Mouse (Mus musculus): ENCODE measurements around the gene Me3. TPM values are rescaled to one million over a fixed set of nuclear protein-coding genes. Genes with fewer than 3 reads are reported as not detected.

Me3 gene
- polyA plus RNA-seq, 1 experiment from 2014 or later, result 2.2 TPM

DNA sequence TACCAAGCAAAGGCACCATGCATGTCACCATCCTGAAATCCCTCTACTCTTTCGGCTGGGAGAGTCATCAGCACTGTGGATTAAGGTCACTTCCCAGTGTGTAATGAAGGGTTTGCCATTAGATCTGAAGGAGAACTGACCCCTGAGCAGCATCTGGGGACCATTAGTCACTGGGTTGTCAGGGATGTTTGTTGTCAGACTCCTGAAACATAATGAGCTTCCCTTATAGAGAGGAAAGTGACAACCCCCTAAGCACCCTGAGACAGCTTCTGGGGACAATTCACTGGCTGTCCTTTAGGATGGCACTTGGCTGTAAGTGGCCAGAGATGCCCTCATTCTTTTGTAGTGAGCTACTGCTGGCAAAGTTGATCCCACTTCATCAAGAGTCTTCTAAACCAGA lies 68.3 kb downstream of the Me3 start:
- ATAC-seq (ENCODE audit: insufficient number of reproducible peaks, insufficient read depth, low FRiP score, low read depth), result no peak
- no peaks in the 10 kb centered on the region for H3K9me3 ChIP-seq (ENCODE audit: control insufficient read depth, low read depth, low read length)
- H3K4me3 ChIP-seq (ENCODE audit: low read depth, low read length), result no peak overlapping the region
- H3K27me3 ChIP-seq (ENCODE audit: control insufficient read depth, insufficient read depth, low read length), result no peaks in the 10 kb centered on the region
- no peaks in the 10 kb centered on the region for H3K4me1 ChIP-seq (ENCODE audit: control insufficient read depth, insufficient read depth, low read length)
- WGBS, result 21% methylated on average over 1 of the region's 1 CpGs
- H3K27ac ChIP-seq (ENCODE audit: low read length), result no peak overlapping the region
- H3K36me3 ChIP-seq (ENCODE audit: control insufficient read depth, insufficient read depth, low read length), result no peaks in the 10 kb centered on the region
- no peak overlapping the region for H3K9ac ChIP-seq (replicated peaks; ENCODE audit: low read depth, low read length)
- no peak overlapping the region for H3K4me2 ChIP-seq (replicated peaks; ENCODE audit: low read depth, low read length)

DNA sequence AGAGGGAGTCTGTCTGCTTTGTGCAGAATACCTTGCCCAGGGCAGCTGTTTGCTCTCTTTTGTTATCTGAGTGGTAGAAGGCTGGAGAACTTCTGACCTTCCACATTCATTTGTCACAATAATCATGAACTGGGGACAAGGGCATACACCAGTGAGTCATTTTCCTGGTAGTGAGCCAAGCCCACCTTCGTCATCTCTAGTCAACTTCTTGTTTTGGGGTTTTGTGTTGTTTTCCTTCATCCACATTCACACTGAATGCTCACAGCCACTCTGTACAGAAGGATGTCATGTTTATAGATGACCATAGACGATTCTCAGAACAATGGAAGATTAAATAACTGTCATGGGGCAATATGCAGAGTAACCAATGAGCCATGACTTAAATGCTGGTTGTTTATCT lies 78.6 kb downstream of the Me3 start:
- Histone ChIP-seq H3K4me1 (ENCODE audit: control insufficient read depth, insufficient read depth, low read length) (no peaks in the 10 kb centered on the region), H3K27me3 (ENCODE audit: control insufficient read depth, insufficient read depth, low read length) (no peaks in the 10 kb centered on the region), H3K9me3 (ENCODE audit: control insufficient read depth, low read depth, low read length) (no peaks in the 10 kb centered on the region), H3K36me3 (ENCODE audit: control insufficient read depth, insufficient read depth, low read length) (no peaks in the 10 kb centered on the region), H3K9ac (replicated peaks; ENCODE audit: low read depth, low read length) (no peak overlapping the region), H3K4me3 (ENCODE audit: low read depth, low read length) (no peak overlapping the region), H3K27ac (ENCODE audit: low read length) (no peak overlapping the region), H3K4me2 (replicated peaks; ENCODE audit: low read depth, low read length) (no peak overlapping the region)
- WGBS, result 34% methylated on average over 2 of the region's 2 CpGs
- no peak for ATAC-seq (ENCODE audit: insufficient number of reproducible peaks, insufficient read depth, low FRiP score, low read depth)

DNA sequence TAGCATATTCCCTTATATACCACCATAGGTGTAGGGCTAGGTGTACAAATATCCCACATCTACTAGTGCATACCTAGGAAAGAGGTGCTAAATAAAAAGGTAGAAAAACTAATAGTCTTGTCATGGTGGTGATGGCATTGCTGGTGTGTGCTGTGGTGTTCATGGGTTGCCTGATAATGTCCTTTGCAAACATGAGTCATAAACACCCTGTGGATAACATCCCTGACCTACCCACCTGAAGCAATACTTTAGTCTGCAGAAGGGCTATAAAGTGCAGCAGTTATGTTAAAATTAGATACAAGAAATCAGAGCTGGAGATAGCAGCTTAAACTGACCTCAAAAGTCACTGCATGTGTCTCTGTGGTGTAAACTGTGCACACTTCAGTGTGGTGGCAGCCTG lies 80.9 kb downstream of the Me3 start:
- H3K27ac ChIP-seq (ENCODE audit: low read length), result no peak overlapping the region
- H3K4me3 ChIP-seq (ENCODE audit: low read depth, low read length), result no peak overlapping the region
- H3K4me2 ChIP-seq (replicated peaks; ENCODE audit: low read depth, low read length), result no peak overlapping the region
- no peak for ATAC-seq (ENCODE audit: insufficient number of reproducible peaks, insufficient read depth, low FRiP score, low read depth)
- no peaks in the 10 kb centered on the region for H3K36me3 ChIP-seq (ENCODE audit: control insufficient read depth, insufficient read depth, low read length)
- H3K9ac ChIP-seq (replicated peaks; ENCODE audit: low read depth, low read length), result no peak overlapping the region
- 0 out of 2 replicates have a peak, but pooled peaks cover 2% of the 10 kb centered on the region for H3K4me1 ChIP-seq (ENCODE audit: control insufficient read depth, insufficient read depth, low read length)
- no peaks in the 10 kb centered on the region for H3K27me3 ChIP-seq (ENCODE audit: control insufficient read depth, insufficient read depth, low read length)
- H3K9me3 ChIP-seq (ENCODE audit: control insufficient read depth, low read depth, low read length), result no peaks in the 10 kb centered on the region

DNA sequence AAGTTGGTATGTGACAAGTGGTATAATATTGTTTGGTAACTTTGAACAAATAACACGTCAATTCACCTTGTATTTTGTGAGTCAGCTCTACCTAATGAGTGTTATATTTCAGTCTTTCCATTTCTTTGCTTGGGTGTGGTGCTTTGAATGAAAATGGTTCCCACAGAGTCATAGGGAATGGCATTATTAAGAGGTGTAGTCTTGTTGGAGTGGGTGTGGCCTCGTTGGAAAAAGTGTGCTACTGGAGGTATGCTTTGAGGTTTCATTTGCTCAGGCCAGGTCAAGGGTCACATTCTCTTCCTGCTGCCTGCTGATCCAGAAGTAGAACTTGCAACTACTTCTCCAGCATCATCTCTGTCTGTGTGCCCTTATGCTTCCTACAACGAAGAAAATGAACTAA lies 84.0 kb downstream of the Me3 start:
- Histone ChIP-seq H3K27me3 (ENCODE audit: control insufficient read depth, insufficient read depth, low read length) (no peaks in the 10 kb centered on the region), H3K36me3 (ENCODE audit: control insufficient read depth, insufficient read depth, low read length) (no peaks in the 10 kb centered on the region), H3K4me1 (ENCODE audit: control insufficient read depth, insufficient read depth, low read length) (0 out of 2 replicates have a peak, but pooled peaks cover 2% of the 10 kb centered on the region), H3K9ac (replicated peaks; ENCODE audit: low read depth, low read length) (no peak overlapping the region), H3K27ac (ENCODE audit: low read length) (no peak overlapping the region), H3K9me3 (ENCODE audit: control insufficient read depth, low read depth, low read length) (no peaks in the 10 kb centered on the region), H3K4me2 (replicated peaks; ENCODE audit: low read depth, low read length) (no peak overlapping the region), H3K4me3 (ENCODE audit: low read depth, low read length) (no peak overlapping the region)
- ATAC-seq (ENCODE audit: insufficient number of reproducible peaks, insufficient read depth, low FRiP score, low read depth), result no peak
- 80% methylated on average over 3 of the region's 3 CpGs for WGBS

DNA sequence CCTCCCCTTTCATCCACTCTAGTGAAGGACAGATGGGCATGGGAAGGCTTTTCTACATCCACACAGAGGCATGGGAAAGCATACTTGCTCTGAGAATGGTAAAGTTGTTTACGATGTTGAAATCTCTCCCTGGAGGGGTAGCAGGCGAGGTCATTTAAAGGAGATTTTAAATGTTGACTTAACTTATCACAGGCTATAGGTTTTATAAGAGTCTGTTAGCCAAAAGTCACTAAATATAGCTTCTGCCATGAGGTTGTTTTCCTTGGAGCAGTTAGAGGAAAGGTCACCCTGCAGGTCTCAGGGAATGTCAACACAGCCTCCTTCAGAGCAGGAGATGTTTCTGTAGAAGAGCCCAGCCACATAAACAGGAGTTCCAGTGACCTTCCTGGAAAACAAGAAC lies 85.3 kb downstream of the Me3 start:
- H3K9me3 ChIP-seq (ENCODE audit: control insufficient read depth, low read depth, low read length), result no peaks in the 10 kb centered on the region
- H3K36me3 ChIP-seq (ENCODE audit: control insufficient read depth, insufficient read depth, low read length), result no peaks in the 10 kb centered on the region
- H3K4me2 ChIP-seq (replicated peaks; ENCODE audit: low read depth, low read length), result no peak overlapping the region
- H3K27ac ChIP-seq (ENCODE audit: low read length), result no peak overlapping the region
- no peaks in the 10 kb centered on the region for H3K27me3 ChIP-seq (ENCODE audit: control insufficient read depth, insufficient read depth, low read length)
- WGBS, result 43% methylated on average over 2 of the region's 2 CpGs
- H3K9ac ChIP-seq (replicated peaks; ENCODE audit: low read depth, low read length), result no peak overlapping the region
- ATAC-seq (ENCODE audit: insufficient number of reproducible peaks, insufficient read depth, low FRiP score, low read depth), result 0 out of 2 replicates have a peak, but pooled peaks have one; percentile 42
- H3K4me3 ChIP-seq (ENCODE audit: low read depth, low read length), result no peak overlapping the region
- 0 out of 2 replicates have a peak, but pooled peaks cover 2% of the 10 kb centered on the region for H3K4me1 ChIP-seq (ENCODE audit: control insufficient read depth, insufficient read depth, low read length)

DNA sequence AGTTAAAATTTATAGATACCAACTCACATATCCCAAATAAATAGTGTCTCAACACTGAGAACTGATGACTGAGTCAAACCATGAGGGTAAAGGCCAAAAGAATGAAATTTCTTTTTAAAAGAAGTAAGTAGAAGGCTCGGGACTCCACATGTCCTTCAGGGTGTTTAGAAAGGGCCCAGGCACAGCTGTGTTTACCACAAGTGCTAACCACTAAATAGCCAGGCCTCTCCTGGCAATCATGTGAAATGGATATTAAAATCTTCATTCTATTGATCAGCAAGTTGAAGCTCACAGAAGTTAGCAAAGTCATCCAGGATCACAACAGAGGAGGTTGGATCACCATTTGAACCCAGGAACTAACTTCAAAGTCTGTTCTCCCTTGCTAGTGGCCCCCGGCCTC lies 86.1 kb downstream of the Me3 start:
- Histone ChIP-seq H3K4me2 (replicated peaks; ENCODE audit: low read depth, low read length) (no peak overlapping the region), H3K4me1 (ENCODE audit: control insufficient read depth, insufficient read depth, low read length) (0 out of 2 replicates have a peak, but pooled peaks cover 2% of the 10 kb centered on the region), H3K9me3 (ENCODE audit: control insufficient read depth, low read depth, low read length) (no peaks in the 10 kb centered on the region), H3K9ac (replicated peaks; ENCODE audit: low read depth, low read length) (no peak overlapping the region), H3K4me3 (ENCODE audit: low read depth, low read length) (no peak overlapping the region), H3K27me3 (ENCODE audit: control insufficient read depth, insufficient read depth, low read length) (no peaks in the 10 kb centered on the region), H3K36me3 (ENCODE audit: control insufficient read depth, insufficient read depth, low read length) (no peaks in the 10 kb centered on the region), H3K27ac (ENCODE audit: low read length) (no peak overlapping the region)
- WGBS, result 61% methylated on average over 2 of the region's 2 CpGs
- no peak for ATAC-seq (ENCODE audit: insufficient number of reproducible peaks, insufficient read depth, low FRiP score, low read depth)

DNA sequence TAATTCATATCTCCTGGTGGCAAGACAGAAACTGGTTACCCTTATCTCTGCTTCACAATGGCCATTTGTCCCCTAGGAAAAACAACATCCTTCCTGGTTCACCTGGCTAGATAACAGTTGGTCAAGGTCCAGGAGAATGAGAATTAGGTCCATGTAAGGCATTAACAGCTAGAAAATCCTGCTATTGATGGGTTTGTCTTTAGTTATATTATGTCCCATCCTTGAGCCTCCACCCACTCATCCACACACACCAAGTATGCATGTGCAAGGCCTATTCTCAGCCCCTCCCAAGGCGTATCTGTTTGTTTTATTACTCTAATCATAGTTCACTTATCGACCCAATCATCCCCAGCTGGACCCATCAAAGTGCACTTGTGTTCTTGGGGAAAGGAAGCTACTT lies 88.1 kb downstream of the Me3 start:
- H3K27me3 ChIP-seq (ENCODE audit: control insufficient read depth, insufficient read depth, low read length), result no peaks in the 10 kb centered on the region
- no peaks in the 10 kb centered on the region for H3K36me3 ChIP-seq (ENCODE audit: control insufficient read depth, insufficient read depth, low read length)
- 0 out of 2 replicates have a peak, but pooled peaks cover 2% of the 10 kb centered on the region for H3K4me1 ChIP-seq (ENCODE audit: control insufficient read depth, insufficient read depth, low read length)
- H3K9me3 ChIP-seq (ENCODE audit: control insufficient read depth, low read depth, low read length), result no peaks in the 10 kb centered on the region
- no peak overlapping the region for H3K9ac ChIP-seq (replicated peaks; ENCODE audit: low read depth, low read length)
- H3K27ac ChIP-seq (ENCODE audit: low read length), result no peak overlapping the region
- ATAC-seq (ENCODE audit: insufficient number of reproducible peaks, insufficient read depth, low FRiP score, low read depth), result no peak
- WGBS, result 74% methylated on average over 2 of the region's 2 CpGs
- no peak overlapping the region for H3K4me2 ChIP-seq (replicated peaks; ENCODE audit: low read depth, low read length)
- H3K4me3 ChIP-seq (ENCODE audit: low read depth, low read length), result no peak overlapping the region

DNA sequence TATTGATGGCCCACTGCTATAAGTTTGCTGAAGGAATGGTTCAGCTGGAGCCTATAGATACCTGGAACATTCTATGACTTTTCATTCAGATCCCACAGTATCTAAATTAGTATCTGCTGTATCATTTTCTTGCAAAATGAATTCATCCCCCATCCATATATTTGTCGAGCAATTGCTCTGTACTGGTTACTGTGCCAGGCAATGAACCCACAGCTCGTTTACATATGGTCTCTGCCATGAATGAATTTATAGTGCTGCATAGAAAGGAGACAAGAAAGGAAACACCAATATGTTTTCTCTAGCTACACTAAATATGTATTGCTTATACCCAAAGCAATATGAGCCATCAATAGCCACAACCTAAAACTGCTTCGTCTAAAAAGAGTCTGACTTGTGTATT lies 94.5 kb downstream of the Me3 start:
- Histone ChIP-seq H3K27me3 (ENCODE audit: control insufficient read depth, insufficient read depth, low read length) (no peaks in the 10 kb centered on the region), H3K36me3 (ENCODE audit: control insufficient read depth, insufficient read depth, low read length) (no peaks in the 10 kb centered on the region), H3K9me3 (ENCODE audit: control insufficient read depth, low read depth, low read length) (no peaks in the 10 kb centered on the region), H3K27ac (ENCODE audit: low read length) (no peak overlapping the region), H3K4me1 (ENCODE audit: control insufficient read depth, insufficient read depth, low read length) (no peaks in the 10 kb centered on the region), H3K4me3 (ENCODE audit: low read depth, low read length) (no peak overlapping the region), H3K4me2 (replicated peaks; ENCODE audit: low read depth, low read length) (no peak overlapping the region), H3K9ac (replicated peaks; ENCODE audit: low read depth, low read length) (no peak overlapping the region)
- no peak for ATAC-seq (ENCODE audit: insufficient number of reproducible peaks, insufficient read depth, low FRiP score, low read depth)
- 85% methylated on average over 3 of the region's 3 CpGs for WGBS

DNA sequence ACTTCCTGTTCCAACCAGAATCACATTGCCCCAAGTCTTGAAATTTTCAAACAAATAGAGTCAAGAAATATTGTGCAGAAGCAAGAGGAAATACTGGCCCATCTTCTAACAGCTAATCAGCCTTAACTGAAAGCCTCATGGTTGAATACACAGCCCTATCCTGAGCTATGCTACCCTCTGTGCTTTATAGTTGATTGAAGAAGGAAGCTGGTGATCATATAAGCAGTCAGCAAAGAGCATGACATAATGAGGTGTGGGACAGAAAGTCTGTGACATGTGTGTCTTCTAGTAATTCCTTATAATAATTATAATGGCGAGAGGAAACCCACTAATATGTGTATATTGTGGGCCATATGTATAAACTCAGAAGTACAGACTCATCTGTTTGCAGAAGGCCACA lies 95.4 kb downstream of the Me3 start:
- Histone ChIP-seq H3K4me2 (replicated peaks; ENCODE audit: low read depth, low read length) (no peak overlapping the region), H3K4me3 (ENCODE audit: low read depth, low read length) (no peak overlapping the region), H3K27ac (ENCODE audit: low read length) (no peak overlapping the region), H3K27me3 (ENCODE audit: control insufficient read depth, insufficient read depth, low read length) (no peaks in the 10 kb centered on the region), H3K4me1 (ENCODE audit: control insufficient read depth, insufficient read depth, low read length) (no peaks in the 10 kb centered on the region), H3K36me3 (ENCODE audit: control insufficient read depth, insufficient read depth, low read length) (no peaks in the 10 kb centered on the region), H3K9ac (replicated peaks; ENCODE audit: low read depth, low read length) (no peak overlapping the region), H3K9me3 (ENCODE audit: control insufficient read depth, low read depth, low read length) (no peaks in the 10 kb centered on the region)
- no peak for ATAC-seq (ENCODE audit: insufficient number of reproducible peaks, insufficient read depth, low FRiP score, low read depth)
- 82% methylated on average over 1 of the region's 1 CpGs for WGBS
